Mouse (Mus musculus) cerebellum, adult 2 months (tissue): ENCODE results near the gene Nipsnap1.

Experiments used
- CTCF ChIP-seq: fragments of 200-500 bp; IDR thresholded peaks from 2 replicates; pipeline ENCODE4 v1.5.1; 2011; ENCODE audit warnings: low read depth, mild to moderate bottlenecking, control low read depth, low read length, moderate library complexity, borderline replicate concordance; ENCODE audit not compliant: insufficient read depth
- POLR2A ChIP-seq: fragments of 200-500 bp; IDR thresholded peaks from 2 replicates; pipeline ENCODE4 v1.6.1; 2011; ENCODE audit warnings: low read length, control low read depth, borderline replicate concordance; ENCODE audit not compliant: insufficient read depth

DNA sequence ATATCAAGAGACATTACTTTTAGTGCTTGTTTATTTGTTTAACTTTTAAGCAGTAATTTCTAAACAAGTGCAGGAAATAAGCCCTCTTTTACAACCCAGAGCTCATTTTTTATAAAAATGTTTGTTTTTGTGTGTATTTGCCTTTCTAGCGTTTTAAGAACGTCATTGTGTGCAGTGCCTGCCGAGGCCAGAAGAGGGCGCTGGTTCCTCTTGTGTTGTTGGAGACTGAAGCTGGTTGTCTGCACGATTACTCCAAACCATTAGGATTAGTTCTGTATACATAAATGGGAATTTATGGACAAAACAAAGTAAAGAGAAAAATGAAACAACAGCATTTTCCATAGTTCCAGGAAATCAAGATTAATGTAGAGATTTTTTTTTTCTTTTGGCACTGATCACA lies 26.7 kb downstream of the Nipsnap1 start:
- TF ChIP-seq CTCF: peak; percentile 41; the same call in 1 of the 2 replicates
- no peak for TF ChIP-seq POLR2A
